Mouse (Mus musculus) hindbrain, embryonic 10.5 days (tissue): Measurements from ENCODE around the gene Mcam. TPM values are rescaled to one million over a fixed set of nuclear protein-coding genes. Genes with fewer than 3 reads are reported as not detected.
"Not testable (repeated sequence)": the region's sequence is repeated elsewhere in the genome, so short reads cannot be mapped to it uniquely, and the experiment has no call there.

Experiments
- DNase-seq: peaks from one replicate; pipeline ENCODE4 v3.0.0-alpha.2; 2017; ENCODE audit warnings: low spot score
- H3K27ac ChIP-seq: fragments of 300-500 bp; sonication (generic); 2 replicates; pipeline ENCODE4 v1.5.1; 2016; ENCODE audit warnings: mild to moderate bottlenecking, moderate library complexity
- H3K27me3 ChIP-seq: fragments of 300-500 bp; sonication (generic); 2 replicates; pipeline ENCODE4 v1.6.1; 2016; ENCODE audit warnings: mild to moderate bottlenecking; ENCODE audit not compliant: poor library complexity, insufficient read depth, severe bottlenecking
- H3K36me3 ChIP-seq: fragments of 300-500 bp; sonication (generic); 2 replicates; pipeline ENCODE4 v1.6.1; 2016; ENCODE audit warnings: mild to moderate bottlenecking, moderate library complexity
- H3K4me1 ChIP-seq: fragments of 300-500 bp; sonication (generic); replicated peaks from 2 replicates; pipeline ENCODE4 v1.6.1; 2016; ENCODE audit warnings: mild to moderate bottlenecking
- H3K4me3 ChIP-seq: fragments of 300-500 bp; sonication (generic); 2 replicates; pipeline ENCODE4 v1.5.1; 2016; ENCODE audit warnings: mild to moderate bottlenecking, moderate library complexity
- H3K9me3 ChIP-seq: fragments of 300-500 bp; sonication (generic); 2 replicates; pipeline ENCODE4 v1.6.1; 2016; ENCODE audit warnings: mild to moderate bottlenecking, moderate library complexity
- WGBS: fragments of 180-500 bp; shearing (Covaris S2); methylation state at CpG from one replicate; pipeline ENCODE4 v1.1.7; 2016; 5-methylcytosine and 5-hydroxymethylcytosine counted together
- polyA plus RNA-seq: library from polyadenylated mRNA; unstranded; fragments of >200 nt; fragmentation: Nextera tagmentation; extraction: Ambion mirVana; gene quantifications from 2 replicates; pipeline ENCODE4 v1.2.1, GENCODE M21; 2016

Gene Mcam
- polyA plus RNA-seq, 1 experiment from 2014 or later, result 10.8 TPM

GRCm38 (mm10) chr9:44101490-44101889 is 32.8 kb upstream of the Mcam start, which contains the start of gene Mfrp:
Gene Mfrp, plus strand, starts transcription at chr9:44101729.
- DNase-seq, result no peak
- no peaks in the 10 kb centered on the region for H3K27me3 ChIP-seq
- H3K4me1 ChIP-seq, result peaks cover 29% of the 10 kb centered on the region
- no peak within 1 kb of the TSS for H3K27ac ChIP-seq
- no peaks in the 10 kb centered on the region for H3K9me3 ChIP-seq
- WGBS, result 61% methylated on average over 9 of the region's 9 CpGs
- H3K4me3 ChIP-seq, result no peak within 1 kb of the TSS
- peaks cover 44% of the 10 kb centered on the region for H3K36me3 ChIP-seq

DNA sequence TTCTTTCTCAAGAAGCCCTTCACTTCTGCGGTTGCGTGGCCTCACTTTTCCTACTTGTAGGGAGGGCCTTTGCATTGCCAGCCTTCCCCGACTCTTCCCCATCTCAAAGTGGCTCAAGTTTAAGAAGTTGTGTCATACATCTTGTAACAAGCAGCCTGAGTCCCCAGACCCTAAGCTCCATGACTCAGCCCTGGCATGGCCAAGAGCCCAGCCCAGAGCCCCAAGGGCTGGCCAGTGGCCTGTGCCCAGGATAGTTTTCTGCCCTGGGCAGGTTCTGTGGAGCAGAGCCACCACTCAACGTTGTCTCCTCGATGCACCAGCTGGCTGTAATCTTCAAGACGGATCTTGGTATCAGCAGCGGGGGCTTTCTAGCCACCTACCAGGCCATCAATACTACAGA is 29.4 kb upstream of the Mcam start:
- Histone ChIP-seq H3K27me3 (no peaks in the 10 kb centered on the region), H3K9me3 (no peaks in the 10 kb centered on the region), H3K36me3 (peaks cover 72% of the 10 kb centered on the region), H3K4me1 (peaks cover 56% of the 10 kb centered on the region), H3K4me3 (no peak overlapping the region), H3K27ac (no peak overlapping the region)
- WGBS, result 93% methylated on average over 7 of the region's 7 CpGs
- no peak for DNase-seq

- no peak for DNase-seq
- WGBS, result 91% methylated on average over 10 of the region's 10 CpGs
- H3K9me3 ChIP-seq, result no peaks in the 10 kb centered on the region
- H3K4me3 ChIP-seq, result no peak overlapping the region
- peaks cover 81% of the 10 kb centered on the region for H3K36me3 ChIP-seq
- no peaks in the 10 kb centered on the region for H3K27me3 ChIP-seq
- peaks cover 65% of the 10 kb centered on the region for H3K4me1 ChIP-seq
- H3K27ac ChIP-seq, result no peak overlapping the region
Measured at GRCm38 (mm10) chr9:44105781-44106180, 28.5 kb upstream of the Mcam start.

DNA sequence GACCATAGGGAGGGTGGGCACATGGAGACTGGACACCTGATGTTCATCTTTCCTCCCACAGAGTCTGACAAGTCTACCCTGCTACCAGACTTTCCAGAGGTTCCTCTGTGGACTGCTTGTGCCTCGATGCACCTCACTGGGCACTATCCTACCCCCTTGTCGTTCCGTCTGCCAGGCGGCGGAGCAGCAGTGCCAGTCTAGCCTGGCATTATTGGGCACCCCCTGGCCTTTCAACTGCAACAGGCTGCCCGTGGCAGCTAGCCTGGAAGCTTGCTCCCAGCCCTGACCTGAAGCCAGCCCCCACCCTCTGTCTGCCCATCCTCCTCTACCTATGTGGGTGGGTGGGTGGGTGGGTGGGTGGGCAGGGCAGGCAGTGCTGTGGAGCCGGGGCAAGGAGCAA is 28.1 kb upstream of the Mcam start:
- peaks cover 67% of the 10 kb centered on the region for H3K4me1 ChIP-seq

DNA sequence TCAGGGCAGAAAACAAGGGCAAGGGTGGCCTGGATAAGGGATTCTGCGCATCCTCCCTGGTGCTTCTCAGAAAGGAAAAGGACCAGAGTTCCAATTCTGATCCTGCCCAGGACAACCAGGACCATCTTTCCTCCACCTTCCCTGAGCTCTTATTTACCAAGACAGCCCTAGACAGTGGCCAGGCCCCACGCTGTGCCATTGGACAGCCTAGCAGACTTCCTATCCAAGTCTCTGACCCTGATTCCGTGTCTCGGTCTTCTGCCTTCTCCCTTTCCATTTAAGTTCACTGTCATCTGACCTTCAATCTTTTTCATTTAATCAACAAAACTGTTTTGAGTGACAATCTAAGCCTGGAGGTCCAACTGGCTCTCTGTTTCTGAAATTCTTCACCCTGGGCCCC is 27.7 kb upstream of the Mcam start:
- Histone ChIP-seq H3K36me3 (peaks cover 81% of the 10 kb centered on the region), H3K27me3 (no peaks in the 10 kb centered on the region), H3K27ac (peak overlapping the region; percentile 81), H3K9me3 (no peaks in the 10 kb centered on the region), H3K4me3 (peak overlapping the region; percentile 36; the same call in 1 of the 2 replicates), H3K4me1 (peaks cover 64% of the 10 kb centered on the region)
- 70% methylated on average over 4 of the region's 4 CpGs for WGBS
- no peak for DNase-seq

More for the DNA sequence above, 28.1 kb upstream of the Mcam start:
- no peak overlapping the region for H3K4me3 ChIP-seq
- DNase-seq, result no peak
- no peaks in the 10 kb centered on the region for H3K9me3 ChIP-seq
- no peak overlapping the region; the same call in 1 of the 2 replicates for H3K27ac ChIP-seq
- H3K27me3 ChIP-seq, result no peaks in the 10 kb centered on the region
- H3K36me3 ChIP-seq, result peaks cover 83% of the 10 kb centered on the region
- whole genome bisulfite sequencing, result 97% methylated on average over 7 of the region's 7 CpGs

DNA sequence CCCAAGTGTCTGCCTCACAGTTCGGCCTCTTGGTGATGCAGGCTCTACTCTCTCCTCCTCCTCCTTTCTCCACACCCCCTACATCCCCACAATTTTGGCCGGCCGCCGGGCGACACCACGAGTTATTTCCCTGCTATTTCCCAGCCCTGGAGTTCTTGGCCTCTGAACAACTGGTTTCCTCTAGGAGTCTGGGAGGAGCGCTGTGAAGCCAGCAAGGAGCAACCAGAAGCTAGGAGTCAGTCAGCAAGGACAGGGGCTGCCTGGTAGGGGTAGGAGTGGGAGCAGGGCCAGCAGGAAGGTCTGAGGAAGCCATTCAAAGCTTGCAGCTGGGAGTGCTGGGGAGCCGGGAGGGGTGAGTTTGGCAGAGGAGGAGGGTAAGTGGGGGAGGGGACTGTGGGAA is 27.2 kb upstream of the Mcam start, which contains the start of gene C1qtnf5:
Gene C1qtnf5, plus strand, starts transcription at position 136 of the 400 bp plus-strand sequence.
- DNase-seq, result no peak
- Histone ChIP-seq H3K9me3 (no peaks in the 10 kb centered on the region), H3K27me3 (no peaks in the 10 kb centered on the region), H3K36me3 (peaks cover 82% of the 10 kb centered on the region), H3K27ac (peak within 1 kb of the TSS; percentile 81), H3K4me3 (peak within 1 kb of the TSS; percentile 36), H3K4me1 (peaks cover 64% of the 10 kb centered on the region)
- WGBS, result 44% methylated on average over 8 of the region's 8 CpGs

DNA sequence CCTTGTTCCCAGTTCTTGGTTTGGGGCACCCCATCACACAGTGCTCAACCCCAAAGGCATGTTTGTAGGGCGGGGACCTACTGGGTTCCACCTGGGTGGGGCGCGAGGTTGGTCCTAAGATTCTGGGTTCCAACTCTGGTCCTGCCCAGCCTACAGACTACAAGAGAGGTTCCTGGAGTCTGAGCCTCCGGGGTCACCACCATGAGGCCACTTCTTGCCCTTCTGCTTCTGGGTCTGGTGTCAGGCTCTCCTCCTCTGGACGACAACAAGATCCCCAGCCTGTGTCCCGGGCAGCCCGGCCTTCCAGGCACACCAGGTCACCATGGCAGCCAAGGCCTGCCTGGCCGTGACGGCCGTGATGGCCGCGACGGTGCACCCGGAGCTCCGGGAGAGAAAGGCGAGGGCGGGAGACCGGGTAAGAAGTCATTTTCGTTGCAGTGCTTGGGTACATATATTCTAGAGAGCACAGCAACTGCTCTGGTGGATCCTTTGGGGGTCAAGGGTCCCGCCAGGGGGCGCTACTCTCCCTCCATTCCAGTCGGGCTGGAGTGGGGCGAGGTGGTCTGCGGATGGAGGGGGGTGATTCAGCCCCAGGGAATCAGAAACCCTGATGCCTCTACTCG is 26.6 kb upstream of the Mcam start:
- Histone ChIP-seq H3K27me3 (no peaks in the 10 kb centered on the region), H3K4me1 (peaks cover 62% of the 10 kb centered on the region), H3K27ac (peak overlapping the region; percentile 81), H3K36me3 (peaks cover 77% of the 10 kb centered on the region), H3K9me3 (no peaks in the 10 kb centered on the region), H3K4me3 (peak overlapping the region; percentile 36)
- WGBS, result 36% methylated on average over 25 of the region's 25 CpGs
- DNase-seq, result peak; percentile 63

GRCm38 (mm10) chr9:44108269-44109055 is 25.8 kb upstream of the Mcam start:
- Histone ChIP-seq H3K27me3 (no peaks in the 10 kb centered on the region), H3K27ac (peak overlapping the region; percentile 81), H3K36me3 (peaks cover 71% of the 10 kb centered on the region), H3K9me3 (no peaks in the 10 kb centered on the region), H3K4me3 (peak overlapping the region; percentile 36), H3K4me1 (peaks cover 59% of the 10 kb centered on the region)
- DNase-seq, result no peak
- WGBS, result 85% methylated on average over 31 of the region's 31 CpGs

DNA sequence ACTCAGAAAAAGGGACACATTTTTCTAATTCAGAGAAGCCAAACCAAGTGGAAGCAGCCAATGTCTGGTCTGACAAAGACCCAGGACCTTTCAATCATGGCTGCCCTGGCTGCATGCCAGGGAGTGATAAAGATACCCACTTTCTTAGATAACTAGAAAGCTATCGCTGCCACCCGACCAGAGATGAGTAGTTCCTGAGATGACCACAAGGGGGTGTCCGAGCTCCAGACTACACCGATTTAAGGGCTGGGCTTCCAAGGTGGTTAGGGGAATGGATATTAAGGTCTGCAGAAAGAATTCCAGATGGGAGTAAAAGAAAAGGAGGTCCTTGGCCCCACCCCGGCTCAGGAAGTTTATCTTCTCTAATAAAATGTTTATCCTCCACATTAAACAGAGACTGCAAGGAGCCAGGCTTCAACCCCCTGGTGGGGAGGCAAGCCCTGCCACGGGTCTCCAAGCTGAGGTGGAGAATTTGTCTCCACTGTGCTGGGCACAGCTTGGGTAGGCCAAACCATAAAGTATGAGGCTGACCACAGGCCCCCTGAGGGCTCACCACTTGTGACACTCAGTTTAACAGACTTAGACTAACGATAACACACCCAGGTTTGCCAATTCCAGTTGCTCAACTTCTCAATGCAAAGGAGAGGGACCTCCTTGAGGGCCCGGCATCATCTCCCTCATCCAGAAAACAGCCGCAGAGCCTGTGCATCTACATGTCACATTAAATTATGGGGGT is 24.7 kb upstream of the Mcam start:
- Histone ChIP-seq H3K4me1 (peaks cover 58% of the 10 kb centered on the region), H3K27me3 (no peaks in the 10 kb centered on the region), H3K27ac (0 out of 2 replicates have a peak overlapping the region, but pooled peaks have one; percentile 14), H3K36me3 (peaks cover 63% of the 10 kb centered on the region), H3K9me3 (no peaks in the 10 kb centered on the region), H3K4me3 (peak overlapping the region; percentile 36)
- peak; percentile 80 for DNase-seq
- 39% methylated on average over 9 of the region's 9 CpGs for WGBS

GRCm38 (mm10) chr9:44111909-44112308 is 22.4 kb upstream of the Mcam start:
- not testable (repeated sequence) for H3K27ac ChIP-seq, H3K27me3 ChIP-seq, H3K9me3 ChIP-seq, DNase-seq
- Histone ChIP-seq H3K4me1 (peaks cover 49% of the 10 kb centered on the region), H3K4me3 (peak overlapping the region; percentile 71), H3K36me3 (peaks cover 41% of the 10 kb centered on the region)
- WGBS, result 72% methylated on average over 10 of the region's 12 CpGs

DNA sequence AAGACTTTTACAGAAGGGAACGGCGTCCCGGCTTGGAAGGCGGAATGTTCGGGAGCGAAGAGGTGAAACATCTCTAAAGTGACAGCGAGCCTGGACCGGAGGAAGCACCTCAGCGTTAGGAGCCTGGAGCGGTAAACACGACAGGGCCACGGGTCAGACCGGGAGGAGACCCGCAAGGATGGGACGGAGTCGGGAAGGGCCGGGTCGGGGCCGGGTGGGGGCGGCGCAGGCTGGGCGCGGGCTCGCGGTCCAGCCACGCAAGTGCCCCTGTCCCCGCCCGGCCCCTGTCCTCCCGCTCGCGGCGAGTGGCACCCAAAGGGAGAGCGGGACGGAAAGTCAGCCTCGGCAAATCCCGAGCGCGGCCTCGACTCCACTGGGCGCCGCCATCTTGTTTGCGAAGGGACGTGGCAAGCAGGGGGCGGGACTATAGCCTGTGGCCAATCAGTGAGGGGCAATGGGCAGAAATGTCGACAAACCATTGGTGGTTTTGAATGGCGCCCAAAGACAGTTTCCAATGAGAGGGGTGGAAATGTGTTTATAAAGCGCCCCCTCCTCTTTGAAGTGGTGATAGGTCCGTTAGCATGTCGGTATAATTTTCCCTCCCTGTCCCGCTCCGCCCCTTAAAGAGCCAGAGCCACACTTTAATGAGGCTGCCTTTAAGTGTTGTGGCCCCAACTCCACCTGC is 21.0 kb upstream of the Mcam start, which contains the start of the genes Gm49380 and Rnf26:
Gene Gm49380, minus strand, starts transcription at position 396 of the 685 bp plus-strand sequence.
Gene Rnf26, minus strand, starts transcription at position 413 of the 685 bp plus-strand sequence.
- Histone ChIP-seq H3K27me3 (no peaks in the 10 kb centered on the region), H3K27ac (peak within 1 kb of the TSS; percentile 90), H3K9me3 (no peaks in the 10 kb centered on the region), H3K4me3 (peak within 1 kb of the TSS; percentile 71), H3K4me1 (peaks cover 36% of the 10 kb centered on the region), H3K36me3 (peaks cover 28% of the 10 kb centered on the region)
- under 1% methylated on average over 51 of the region's 51 CpGs for WGBS
- DNase-seq, result peak; percentile 96

GRCm38 (mm10) chr9:44114453-44114852 is 19.8 kb upstream of the Mcam start:
- 89% methylated on average over 2 of the region's 2 CpGs for WGBS
- H3K4me3 ChIP-seq, result no peak overlapping the region
- H3K36me3 ChIP-seq, result peaks cover 19% of the 10 kb centered on the region
- no peaks in the 10 kb centered on the region for H3K9me3 ChIP-seq
- no peak for DNase-seq
- no peaks in the 10 kb centered on the region for H3K27me3 ChIP-seq
- peaks cover 24% of the 10 kb centered on the region for H3K4me1 ChIP-seq
- H3K27ac ChIP-seq, result peak overlapping the region; percentile 82; the same call in 1 of the 2 replicates
